Mouse (Mus musculus) C2C12 (cell line): Measurements from ENCODE around the gene Xndc1. TPM values are rescaled to one million over a fixed set of nuclear protein-coding genes. Genes with fewer than 3 reads are reported as not detected.

Experiments used
- H3K27me3 ChIP-seq: one replicate; pipeline ENCODE4 v1.6.1; 2011; ENCODE audit not compliant: control insufficient read depth, insufficient read depth, insufficient read length
- H3K36me3 ChIP-seq: one replicate; pipeline ENCODE4 v1.6.1; 2011; ENCODE audit not compliant: control insufficient read depth, insufficient read depth
- H3K4me3 ChIP-seq: one replicate; pipeline ENCODE4 v1.5.1; 2011; ENCODE audit warnings: mild to moderate bottlenecking, control low read depth; ENCODE audit not compliant: poor library complexity, insufficient read depth, severe bottlenecking
- H3K79me2 ChIP-seq: one replicate; pipeline ENCODE4 v1.6.1; 2011; ENCODE audit not compliant: control insufficient read depth, insufficient read depth
- H3K79me3 ChIP-seq: one replicate; pipeline ENCODE4 v1.6.1; 2011; ENCODE audit warnings: low read depth, control low read depth
- H3ac ChIP-seq: one replicate; pipeline ENCODE3; 2011; ENCODE audit warnings: low read depth; ENCODE audit not compliant: control insufficient read depth, insufficient read length
- CEBPB ChIP-seq: IDR thresholded peaks from one replicate; pipeline ENCODE4 v1.6.1; 2011; ENCODE audit warnings: low read depth, mild to moderate bottlenecking, control low read depth, moderate library complexity
- CTCF ChIP-seq: IDR thresholded peaks from one replicate; pipeline ENCODE4 v1.5.1; 2011; ENCODE audit not compliant: control insufficient read depth, insufficient read depth, insufficient read length
- FOSL1 ChIP-seq: IDR thresholded peaks from one replicate; pipeline ENCODE4 v1.8.0; 2011; ENCODE audit warnings: mild to moderate bottlenecking, low read length; ENCODE audit not compliant: poor library complexity, insufficient read depth, severe bottlenecking
- MAX ChIP-seq: IDR thresholded peaks from one replicate; pipeline ENCODE4 v1.6.1; 2011; ENCODE audit warnings: mild to moderate bottlenecking, control low read depth
- MYOD1 ChIP-seq: IDR thresholded peaks from one replicate; pipeline ENCODE4 v1.6.1; 2011; ENCODE audit warnings: low read depth; ENCODE audit not compliant: control insufficient read depth, insufficient read length
- MYOG ChIP-seq: IDR thresholded peaks from one replicate; pipeline ENCODE4 v1.6.1; 2011; ENCODE audit not compliant: control insufficient read depth, insufficient read length; ENCODE audit errors: extremely low read depth
- USF1 ChIP-seq: IDR thresholded peaks from one replicate; pipeline ENCODE4 v1.6.1; 2011; ENCODE audit warnings: low read depth, mild to moderate bottlenecking, control low read depth, moderate library complexity
- polyA plus RNA-seq: library from polyadenylated mRNA; unstranded; fragments of >200 nt; fragmentation: generic; extraction: Trizol; gene quantifications from one replicate; pipeline ENCODE4 v1.2.1, GENCODE M21; 2012; ENCODE audit warnings: missing spikeins

Xndc1 gene
- polyA plus RNA-seq, 1 experiment, result 13.2 TPM

GRCm38 (mm10) chr7:102082816-102083215, 17.5 kb downstream of the Xndc1 start, which contains the start of gene Trpc2:
Trpc2 (plus strand) TSS chr7:102083116.
- Histone ChIP-seq H3K79me2 (no peaks in the 10 kb centered on the region), H3K79me3 (no peaks in the 10 kb centered on the region), H3K27me3 (no peaks in the 10 kb centered on the region), H3K36me3 (peaks cover 35% of the 10 kb centered on the region), H3ac (no peak within 1 kb of the TSS), H3K4me3 (no peak within 1 kb of the TSS)
- TF ChIP-seq CTCF, result no peak
- TF ChIP-seq CEBPB, result no peak
- no peak for TF ChIP-seq MYOG
- TF ChIP-seq FOSL1, result no peak
- TF ChIP-seq MAX, result no peak
- TF ChIP-seq USF1, result no peak
- no peak for TF ChIP-seq MYOD1

DNA sequence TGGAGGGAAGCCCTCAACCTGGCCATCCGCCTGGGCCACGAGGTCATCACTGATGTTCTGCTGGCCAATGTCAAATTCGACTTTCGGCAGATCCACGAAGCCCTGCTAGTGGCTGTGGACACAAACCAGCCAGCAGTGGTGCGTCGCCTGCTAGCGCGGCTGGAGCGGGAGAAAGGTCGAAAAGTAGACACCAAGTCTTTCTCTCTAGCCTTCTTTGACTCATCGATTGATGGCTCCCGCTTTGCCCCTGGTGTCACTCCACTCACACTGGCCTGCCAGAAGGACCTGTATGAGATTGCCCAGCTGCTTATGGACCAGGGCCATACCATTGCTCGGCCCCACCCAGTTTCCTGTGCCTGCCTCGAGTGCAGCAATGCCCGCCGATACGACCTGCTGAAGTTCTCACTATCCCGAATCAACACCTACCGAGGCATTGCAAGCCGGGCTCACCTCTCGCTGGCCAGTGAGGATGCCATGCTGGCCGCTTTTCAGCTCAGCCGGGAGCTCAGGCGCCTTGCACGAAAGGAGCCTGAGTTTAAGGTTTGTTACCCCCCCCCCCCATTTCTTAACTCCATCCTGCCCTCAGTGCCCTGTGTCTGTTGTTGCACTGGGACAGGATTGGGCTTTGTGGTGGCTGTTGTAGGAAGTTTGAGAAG, 18.9 kb downstream of the Xndc1 start:
- H3K4me3 ChIP-seq, result no peak overlapping the region
- H3K79me3 ChIP-seq, result no peaks in the 10 kb centered on the region
- H3K27me3 ChIP-seq, result no peaks in the 10 kb centered on the region
- H3ac ChIP-seq, result no peak overlapping the region
- no peaks in the 10 kb centered on the region for H3K79me2 ChIP-seq
- TF ChIP-seq CTCF (no peak), FOSL1 (no peak), MYOD1 (no peak), USF1 (no peak), CEBPB (no peak), MAX (no peak), MYOG (no peak)
- peaks cover 25% of the 10 kb centered on the region for H3K36me3 ChIP-seq

DNA sequence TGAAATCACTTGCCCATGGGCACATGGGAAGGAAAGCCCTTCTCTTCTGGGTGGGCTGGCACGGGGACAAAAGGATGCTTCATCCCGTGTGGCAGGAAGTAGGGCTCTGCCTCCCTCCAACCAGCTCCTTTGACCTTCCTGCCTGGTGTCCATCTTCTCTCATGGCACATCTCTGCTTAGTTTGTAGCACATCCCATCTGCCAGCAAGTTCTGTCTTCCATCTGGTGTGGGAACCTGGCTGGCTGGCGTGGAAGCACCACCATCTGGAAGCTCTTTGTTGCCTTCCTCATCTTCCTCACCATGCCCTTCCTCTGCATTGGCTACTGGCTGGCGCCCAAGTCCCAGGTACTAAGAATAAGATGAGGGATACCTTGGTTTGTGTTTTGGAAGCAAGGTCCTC, 22.0 kb downstream of the Xndc1 start:
- H3K36me3 ChIP-seq, result peaks cover 5% of the 10 kb centered on the region
- no peaks in the 10 kb centered on the region for H3K79me2 ChIP-seq
- H3K27me3 ChIP-seq, result no peaks in the 10 kb centered on the region
- TF ChIP-seq MYOG (no peak), MAX (no peak), USF1 (no peak), MYOD1 (no peak), CTCF (no peak), CEBPB (no peak), FOSL1 (no peak)
- H3K4me3 ChIP-seq, result no peak overlapping the region
- no peak overlapping the region for H3ac ChIP-seq
- no peaks in the 10 kb centered on the region for H3K79me3 ChIP-seq

- no peak overlapping the region for H3K4me3 ChIP-seq
Observed at GRCm38 (mm10) chr7:102099760-102100661, 34.7 kb downstream of the Xndc1 start.

DNA sequence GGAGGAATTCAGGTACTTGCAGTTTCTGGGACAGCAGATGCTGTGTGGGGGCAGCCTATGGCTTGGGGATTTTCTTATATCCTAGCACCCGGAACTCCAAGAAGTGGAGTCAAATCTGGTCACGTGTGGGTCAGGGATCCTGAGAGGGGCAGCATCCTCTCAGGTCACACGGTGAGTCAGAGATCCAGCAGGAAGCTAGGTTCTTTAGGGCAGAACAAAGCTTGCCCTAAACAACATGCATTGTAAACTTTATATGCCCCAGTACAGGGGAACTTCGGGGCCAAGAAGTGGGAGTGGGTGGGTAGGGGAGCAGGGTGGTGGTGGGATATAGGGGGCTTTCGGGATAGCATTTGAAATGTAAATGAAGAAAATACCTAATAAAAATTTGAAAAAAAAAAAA, 35.6 kb downstream of the Xndc1 start:
- no peak for TF ChIP-seq MYOG
- TF ChIP-seq MAX, result no peak
- no peak for TF ChIP-seq MYOD1
- TF ChIP-seq FOSL1, result no peak
- TF ChIP-seq USF1, result no peak
- no peak for TF ChIP-seq CTCF
- TF ChIP-seq CEBPB, result no peak
- Histone ChIP-seq H3K4me3 (no peak overlapping the region), H3K27me3 (no peaks in the 10 kb centered on the region), H3K79me2 (no peaks in the 10 kb centered on the region), H3K79me3 (no peaks in the 10 kb centered on the region), H3K36me3 (no peaks in the 10 kb centered on the region), H3ac (no peak overlapping the region)

More at GRCm38 (mm10) chr7:102099760-102100661, 34.7 kb downstream of the Xndc1 start:
- Histone ChIP-seq H3ac (no peak overlapping the region), H3K27me3 (no peaks in the 10 kb centered on the region), H3K36me3 (no peaks in the 10 kb centered on the region), H3K79me2 (no peaks in the 10 kb centered on the region), H3K79me3 (no peaks in the 10 kb centered on the region)
- TF ChIP-seq USF1 (no peak), MYOG (no peak), FOSL1 (no peak), CEBPB (no peak), MAX (no peak), MYOD1 (no peak), CTCF (no peak)
